Mouse (Mus musculus): Measurements from ENCODE around the gene Cd164l2.

Gene Cd164l2

DNA sequence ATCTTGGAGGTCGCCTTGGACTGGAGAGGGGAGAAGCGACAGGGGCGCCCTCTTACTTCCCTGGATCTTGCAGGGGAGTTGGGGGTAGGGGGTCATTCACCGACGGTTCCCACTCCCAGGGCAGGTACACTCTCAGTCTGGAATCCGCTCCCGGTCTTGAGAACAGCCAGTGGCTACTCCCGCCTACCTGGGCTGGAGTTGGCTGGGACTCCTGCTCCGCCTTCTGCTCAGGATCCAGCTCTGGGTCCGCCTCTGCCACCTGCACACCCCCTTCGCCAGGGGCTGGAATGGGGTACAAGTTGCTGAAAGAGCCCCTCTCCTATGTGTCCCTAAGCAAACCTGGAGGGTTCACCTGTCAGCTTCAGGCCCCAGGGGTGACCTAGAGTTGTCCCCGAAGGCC, 45.3 kb downstream of the Cd164l2 start:
- DNase-seq (ENCODE audit: low read depth): no peak

DNA sequence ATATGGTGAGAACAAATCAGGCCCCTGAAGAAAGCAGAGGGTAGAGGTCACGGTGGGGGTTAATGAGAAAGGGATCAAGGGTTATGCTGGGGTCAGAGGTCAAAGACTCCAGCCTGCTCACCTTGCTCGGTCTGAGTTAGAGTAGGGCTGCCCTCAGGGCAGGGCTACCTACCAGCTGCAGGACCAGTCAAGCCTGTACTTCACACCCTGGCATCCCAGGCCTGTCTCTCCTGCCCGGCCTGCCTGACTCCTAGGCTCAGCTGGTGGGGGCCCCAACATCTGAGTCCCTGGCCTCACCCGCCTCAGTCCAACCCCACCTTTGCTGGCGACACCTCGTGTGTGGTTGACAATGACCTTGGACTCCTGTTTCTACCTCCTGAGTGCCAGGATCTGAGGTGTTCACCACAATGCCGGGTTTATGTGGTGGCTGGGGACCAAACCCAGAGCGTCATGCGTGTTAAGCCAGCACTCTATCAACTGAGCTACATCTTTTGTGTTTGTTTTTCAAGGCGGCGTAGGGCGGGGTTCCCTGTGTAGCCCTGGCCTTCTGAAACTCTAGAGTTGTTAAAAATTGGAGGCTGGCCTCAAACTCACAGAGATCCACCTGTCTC, 46.0 kb downstream of the Cd164l2 start:
- no peak for DNase-seq (ENCODE audit: low read depth)

DNA sequence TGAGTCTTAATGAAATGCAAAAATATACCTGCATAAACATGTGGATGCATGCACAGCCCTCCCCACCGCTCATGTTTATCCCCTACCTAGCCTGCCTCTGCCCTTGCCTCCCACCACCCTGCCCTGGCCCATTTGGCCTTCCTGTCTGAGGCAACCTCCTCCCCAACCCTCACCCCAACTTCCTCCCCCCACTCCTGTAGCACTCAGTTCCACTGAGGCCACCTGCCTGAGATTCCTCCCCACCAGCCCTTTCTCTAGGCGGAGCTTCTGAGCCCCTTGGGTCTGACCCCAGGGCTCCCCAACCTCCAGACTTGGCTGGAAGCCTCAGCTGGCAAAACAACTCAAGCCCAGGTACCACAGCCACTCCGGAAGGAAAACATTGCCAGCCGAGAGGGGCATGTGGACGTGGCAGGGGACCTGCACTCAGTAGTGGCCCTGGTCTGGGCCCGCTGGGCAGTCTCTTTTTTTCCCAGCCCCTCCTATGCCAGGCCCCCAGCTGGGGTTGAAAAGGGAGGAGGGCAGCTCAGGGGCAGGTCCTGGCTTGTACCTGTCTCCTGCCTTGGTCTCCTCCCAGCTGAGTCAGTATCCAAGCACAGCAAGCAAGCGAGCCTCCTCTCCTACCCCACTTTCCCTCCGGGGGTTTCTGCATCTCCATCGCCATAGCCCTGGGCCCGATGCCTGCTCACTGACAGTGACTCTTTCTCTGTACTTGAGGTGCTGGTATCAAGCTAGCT, 49.9 kb downstream of the Cd164l2 start:
- DNase-seq (ENCODE audit: low read depth): peak; percentile 16

DNA sequence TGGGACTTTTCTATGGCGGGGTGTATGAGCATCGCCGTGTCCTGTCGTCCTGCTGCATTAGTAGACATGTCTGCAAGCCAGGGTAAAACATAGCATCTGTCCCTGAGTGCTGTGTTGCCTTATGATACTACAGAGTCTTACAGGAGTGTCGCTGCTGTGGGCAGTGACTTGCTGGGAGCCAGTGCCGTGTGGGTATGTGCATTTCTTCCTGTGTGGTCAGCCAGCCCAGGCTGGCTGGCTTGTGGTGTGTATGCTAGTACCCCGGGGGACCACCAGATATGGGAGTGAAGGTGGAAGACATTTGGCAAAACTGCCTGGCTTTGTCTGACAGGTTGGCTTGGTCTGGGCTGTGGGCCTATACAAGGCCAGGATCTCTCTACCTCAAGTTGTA, 50.4 kb downstream of the Cd164l2 start:
- no peak for DNase-seq (ENCODE audit: low read depth)

DNA sequence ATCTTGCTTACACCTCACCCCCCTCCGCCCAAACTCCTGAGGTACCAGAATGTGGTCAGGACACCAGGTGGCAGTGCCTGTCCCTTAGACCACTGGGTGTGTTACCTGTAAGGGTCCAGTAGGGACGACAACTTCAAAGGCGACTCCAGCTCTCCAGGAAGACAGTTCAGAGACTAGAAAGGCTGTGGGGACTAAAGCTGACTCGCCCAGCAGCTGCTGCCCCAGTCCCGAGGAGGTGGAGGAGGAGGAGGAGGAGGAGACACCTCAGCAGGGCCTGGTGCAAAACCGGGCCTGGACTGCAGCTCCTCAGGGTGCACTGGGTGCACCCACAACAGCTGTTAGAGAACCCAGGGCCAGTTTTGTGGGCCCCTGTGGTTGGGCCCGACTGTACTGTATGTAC, 51.0 kb downstream of the Cd164l2 start, which contains the start of gene Sytl1:
Sytl1 (minus strand) TSS at position 232 of the 400 bp plus-strand sequence.
- DNase-seq (ENCODE audit: low read depth): no peak

DNA sequence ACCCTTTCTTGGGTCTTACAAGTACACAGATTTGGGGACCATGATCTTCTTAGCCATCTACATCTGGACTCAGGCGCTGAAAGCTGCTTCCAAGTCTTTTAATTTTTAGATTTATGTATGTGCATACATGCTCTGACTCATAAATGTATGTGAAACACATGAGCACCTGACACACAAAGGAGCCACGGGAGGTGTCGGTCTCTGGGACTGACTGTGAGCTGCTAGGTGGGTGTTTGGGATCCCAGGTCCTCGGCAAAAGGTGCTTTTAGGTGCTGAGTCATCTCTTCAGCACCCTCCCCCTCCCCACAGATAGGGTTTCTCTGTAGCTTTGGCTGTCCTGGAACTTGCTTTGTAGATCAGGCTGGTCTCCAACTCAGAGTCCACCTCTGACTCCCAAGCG, 51.8 kb downstream of the Cd164l2 start:
- DNase-seq (ENCODE audit: low read depth): no peak

DNA sequence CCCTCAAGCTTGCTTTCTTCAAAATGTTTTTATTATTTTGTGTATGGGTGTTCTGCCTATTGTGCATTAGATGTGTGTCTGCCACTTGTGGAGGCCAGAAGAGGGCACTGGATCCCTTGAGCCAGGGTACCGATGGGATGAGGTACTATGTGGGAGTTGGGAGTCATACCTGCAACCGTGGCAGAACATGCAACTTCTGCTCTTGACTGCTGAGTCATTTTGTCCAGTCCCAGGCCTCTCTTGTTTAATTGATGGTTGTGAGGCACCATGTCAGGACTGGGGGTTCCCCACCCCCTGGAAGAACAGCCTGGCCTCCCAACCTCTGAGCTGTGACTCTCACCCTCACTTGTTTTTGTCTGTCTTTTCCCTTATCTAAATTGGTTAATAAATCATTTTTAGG, 52.6 kb downstream of the Cd164l2 start:
- DNase-seq (ENCODE audit: low read depth): no peak

DNA sequence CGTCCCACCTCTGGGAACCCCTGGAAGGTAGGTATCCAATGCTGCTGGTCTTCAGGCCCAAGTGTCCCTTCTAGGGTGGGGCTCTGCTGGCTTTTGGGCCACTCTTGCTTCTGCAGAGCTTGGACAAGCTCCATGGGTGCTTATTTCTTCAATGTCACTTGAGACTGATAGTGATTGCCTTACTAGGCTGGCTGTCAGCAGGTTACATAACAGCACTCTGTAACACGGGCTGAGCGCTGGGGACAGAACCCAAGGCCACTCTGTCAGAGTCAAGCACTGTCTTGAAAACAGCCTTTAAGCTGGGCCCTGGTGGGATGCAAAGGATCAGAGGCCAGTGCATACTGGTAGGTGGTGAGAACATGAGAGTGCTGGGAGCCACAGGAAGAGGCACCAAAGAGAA, 53.4 kb downstream of the Cd164l2 start:
- no peak for DNase-seq (ENCODE audit: low read depth)

DNA sequence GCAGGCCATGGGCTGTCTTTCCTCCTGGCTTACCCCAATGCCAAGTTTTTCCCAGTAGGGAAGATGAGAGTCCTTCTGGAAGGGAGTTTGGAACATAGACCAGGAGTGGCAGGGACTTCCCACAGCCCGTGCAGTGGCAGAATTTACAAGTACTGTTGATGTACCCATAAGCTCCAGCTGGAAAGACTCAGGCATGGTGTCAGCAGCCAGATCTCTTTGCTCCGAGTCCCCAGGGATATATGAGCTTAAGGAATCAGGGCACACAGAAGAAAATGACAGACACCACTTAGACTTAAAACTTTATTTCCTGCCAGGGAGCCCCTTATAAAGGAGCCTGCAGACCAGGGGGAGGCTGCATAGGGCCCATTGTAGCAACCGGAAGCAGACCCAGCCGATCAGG, 53.8 kb downstream of the Cd164l2 start:
- DNase-seq (ENCODE audit: low read depth): no peak

DNA sequence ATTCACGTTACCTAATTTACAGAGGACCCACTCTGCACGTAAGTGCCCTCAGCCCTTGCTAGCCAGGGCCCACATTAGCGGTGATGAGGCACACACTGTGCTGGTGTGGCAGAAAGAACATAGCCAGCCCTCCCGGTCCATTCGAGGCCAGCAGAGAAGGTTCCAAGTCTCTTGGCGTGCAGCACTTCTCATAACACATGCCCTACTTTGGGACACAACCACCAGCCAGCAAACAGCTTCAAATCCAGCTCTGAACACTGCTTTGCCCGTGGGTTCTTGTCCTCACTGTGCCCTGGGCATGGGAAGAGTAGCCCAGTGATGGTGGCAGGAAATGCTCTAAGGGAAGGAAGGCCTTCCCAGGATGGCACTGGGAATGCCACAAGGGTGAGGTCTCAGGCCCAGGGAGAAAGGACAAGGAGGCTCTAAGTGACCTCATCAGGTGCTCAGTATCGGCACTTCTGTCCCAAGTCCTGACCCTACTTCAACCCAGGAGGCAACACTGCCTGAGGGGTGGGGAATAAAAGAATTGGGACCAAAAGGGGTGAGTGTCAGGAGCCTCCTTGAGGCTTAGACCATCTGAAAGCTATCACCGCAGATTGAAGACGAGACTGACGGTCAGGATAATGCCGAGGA, 54.4 kb downstream of the Cd164l2 start:
- no peak for DNase-seq (ENCODE audit: low read depth)

DNA sequence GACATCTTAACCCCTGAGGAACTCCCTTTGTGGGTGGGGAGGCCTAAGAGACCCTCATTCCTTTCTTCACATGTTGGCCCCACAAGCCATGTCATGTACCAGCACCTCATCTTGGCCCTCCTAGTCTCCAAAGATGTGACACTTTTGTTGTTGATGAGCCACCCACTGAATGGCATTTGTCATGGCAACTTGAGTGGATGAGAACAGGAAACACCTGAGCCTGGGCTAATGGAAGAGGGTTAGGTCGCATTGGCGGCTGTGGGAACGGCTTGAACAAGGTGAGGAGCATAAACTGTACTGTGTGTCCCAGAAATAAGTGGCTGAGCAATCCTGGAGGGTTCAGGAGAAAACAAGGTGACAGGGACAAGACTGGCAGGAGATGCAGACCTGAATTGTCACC, 57.0 kb downstream of the Cd164l2 start:
- no peak for DNase-seq (ENCODE audit: low read depth)

DNA sequence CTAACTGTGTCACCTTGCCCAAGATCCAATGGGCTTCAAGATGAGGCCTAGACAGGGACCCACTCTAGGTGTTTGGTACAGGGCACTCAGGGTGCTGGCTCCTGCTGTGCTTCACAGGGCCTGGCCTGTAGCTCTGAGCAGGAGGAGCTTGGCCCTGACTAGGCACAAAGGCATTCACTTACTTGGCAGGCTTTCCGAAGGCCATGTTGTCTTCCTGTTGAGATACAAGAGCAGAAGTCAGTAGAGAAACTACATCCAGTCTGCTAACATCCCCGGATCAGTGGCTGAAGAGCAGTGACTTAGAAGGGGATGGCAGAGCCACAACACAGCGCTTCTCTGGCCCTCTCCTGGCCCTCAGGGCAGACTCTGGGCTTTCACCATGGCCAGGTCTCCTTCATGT, 57.7 kb downstream of the Cd164l2 start:
- peak; percentile 82 for DNase-seq (ENCODE audit: low read depth)

DNA sequence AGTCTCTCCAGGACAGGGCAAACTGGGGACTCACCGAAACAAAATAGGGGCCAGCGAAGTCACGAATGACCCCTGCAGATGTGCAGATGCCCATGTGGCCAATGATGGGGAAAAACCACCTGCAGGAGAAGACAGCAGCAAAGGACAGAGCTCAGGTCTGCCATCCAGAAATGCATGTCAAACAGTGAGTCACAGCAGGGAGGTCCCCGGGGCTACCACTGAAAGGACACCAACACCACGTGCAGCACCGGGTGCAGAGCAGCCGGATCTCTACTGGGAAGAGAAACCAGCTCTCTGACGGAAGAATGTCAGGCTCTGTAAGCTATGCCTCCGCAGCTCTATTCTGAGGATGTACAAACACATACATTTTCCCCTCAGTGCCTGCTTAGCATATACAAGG, 59.0 kb downstream of the Cd164l2 start:
- DNase-seq (ENCODE audit: low read depth): no peak

All from NIH3T3 (cell line).